Mouse (Mus musculus) common myeloid progenitor, adult 5-6 weeks (primary cell): ENCODE results near the gene Eif4g1. TPM values are rescaled to one million over a fixed set of nuclear protein-coding genes. Genes with fewer than 3 reads are reported as not detected.
"Not testable (repeated sequence)": the region's sequence is repeated elsewhere in the genome, so short reads cannot be mapped to it uniquely, and the experiment has no call there.

Experiments
- ATAC-seq: replicated peaks from 2 replicates; pipeline ENCODE4 v1.8.0; 2016; ENCODE audit warnings: low read depth, mild to moderate bottlenecking, moderate TSS enrichment, inconsistent platforms; ENCODE audit not compliant: poor library complexity, severe bottlenecking
- total RNA-seq: library from RNA; stranded (forward); fragments of 200-1000, 187-1606 nt; gene quantifications from 2 replicates; pipeline ENCODE4 v1.2.3, GENCODE M21; 2017

The Eif4g1 gene
- 305 and 334 TPM in 2 replicates for total RNA-seq

DNA sequence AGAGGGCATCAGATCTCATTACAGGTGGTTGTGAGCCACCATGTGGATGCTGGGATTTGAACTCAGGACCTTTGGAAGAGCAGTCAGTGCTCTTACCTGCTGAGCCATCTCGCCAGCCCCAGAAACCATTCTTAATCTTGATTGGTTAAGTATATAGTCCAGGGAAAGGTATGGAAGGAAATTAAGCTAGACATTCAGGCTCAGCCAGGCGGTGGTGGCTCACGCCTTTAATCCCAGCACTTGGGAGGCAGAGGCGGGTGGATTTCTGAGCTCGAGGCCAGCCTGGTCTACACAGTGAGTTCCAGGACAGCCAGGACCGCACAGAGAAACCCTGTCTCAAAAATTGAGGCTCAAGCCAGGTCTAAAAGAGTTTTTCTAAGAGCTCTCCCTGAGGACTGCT, at the start of gene Eif4g1:
TSS of gene Eif4g1 (plus strand) at position 301 of the 400 bp plus-strand sequence.
- not testable (repeated sequence) for ATAC-seq

DNA sequence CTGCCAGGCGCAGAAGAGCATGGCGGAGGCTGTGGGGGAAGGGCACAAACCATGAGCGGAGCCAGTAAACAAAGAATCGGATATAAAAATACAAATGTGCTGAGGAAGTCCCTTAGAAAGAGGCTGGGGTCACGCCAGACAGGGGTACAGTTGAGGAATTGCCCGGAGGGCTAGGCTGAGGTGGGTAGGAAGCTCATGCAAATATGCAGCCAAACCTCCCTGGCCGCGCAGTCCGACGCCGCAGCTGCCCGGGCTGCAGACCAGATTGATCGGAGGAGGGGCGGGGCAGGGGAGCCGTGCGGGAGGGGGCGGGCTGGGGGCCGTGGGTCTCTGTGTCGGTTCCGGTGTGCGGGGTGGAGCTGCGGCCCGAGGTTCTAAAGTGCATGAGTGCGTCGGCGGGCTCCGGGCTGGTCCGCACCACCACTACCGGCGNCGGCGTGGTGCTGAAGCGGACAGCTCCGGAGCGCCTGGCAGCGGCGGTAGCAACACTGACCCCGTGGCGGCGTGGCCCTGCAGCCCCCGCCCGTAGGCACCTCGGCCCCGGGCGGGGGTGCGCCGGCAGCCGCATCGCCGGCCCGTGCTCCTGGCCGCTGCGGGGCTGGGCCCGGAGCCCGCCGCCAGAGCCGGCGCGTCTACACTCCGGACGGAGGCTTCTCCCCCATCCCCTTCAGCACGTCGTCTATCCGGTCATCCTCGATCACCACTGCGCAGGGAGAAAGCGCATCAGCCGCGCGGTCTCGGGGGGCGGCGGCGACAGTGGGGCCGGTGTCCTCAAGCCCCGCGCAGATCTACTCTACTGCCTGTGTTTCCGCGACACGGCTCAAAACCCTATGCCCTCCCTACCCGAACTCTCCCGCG, 48.3 kb upstream of the Eif4g1 start:
- peak; percentile 54 for ATAC-seq

DNA sequence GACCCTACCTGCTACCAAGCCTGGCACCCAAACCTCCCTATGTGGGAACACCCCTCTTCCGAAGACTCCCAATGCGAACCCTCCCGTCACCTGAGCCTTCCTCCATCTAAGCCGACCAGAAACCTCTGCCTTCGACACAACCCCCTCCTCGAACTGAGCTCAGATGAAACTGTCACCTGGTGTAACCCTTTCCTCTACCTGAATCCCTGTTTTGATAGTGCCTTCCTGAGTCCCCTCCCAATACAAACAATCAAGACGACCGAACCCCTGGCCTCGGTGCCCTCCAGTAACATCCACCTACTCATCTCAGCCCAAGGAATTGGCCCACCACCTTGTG, 47.7 kb upstream of the Eif4g1 start:
- ATAC-seq: no peak

DNA sequence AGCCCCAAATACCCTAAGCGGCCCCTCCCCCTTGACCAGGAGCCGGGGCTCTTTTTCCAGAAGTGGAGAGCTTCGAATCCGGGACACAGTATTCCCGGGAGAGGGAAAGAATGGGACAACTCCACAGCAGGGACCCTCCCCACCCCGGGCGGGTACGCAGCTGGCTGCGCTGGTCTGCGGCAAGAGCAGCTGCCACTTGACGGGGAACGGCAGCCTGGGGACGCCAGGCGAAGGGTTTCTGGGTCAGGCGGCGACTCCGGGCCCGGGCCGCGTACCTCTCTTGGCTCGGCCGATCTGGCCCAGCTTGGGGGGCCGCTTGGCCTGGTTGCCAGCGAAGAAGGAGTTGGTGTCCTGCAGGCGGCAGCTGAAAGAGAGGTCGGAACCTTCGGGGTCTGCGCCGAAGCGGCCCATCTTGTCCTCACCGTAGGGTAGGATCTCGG, 47.3 kb upstream of the Eif4g1 start:
- no peak for ATAC-seq

DNA sequence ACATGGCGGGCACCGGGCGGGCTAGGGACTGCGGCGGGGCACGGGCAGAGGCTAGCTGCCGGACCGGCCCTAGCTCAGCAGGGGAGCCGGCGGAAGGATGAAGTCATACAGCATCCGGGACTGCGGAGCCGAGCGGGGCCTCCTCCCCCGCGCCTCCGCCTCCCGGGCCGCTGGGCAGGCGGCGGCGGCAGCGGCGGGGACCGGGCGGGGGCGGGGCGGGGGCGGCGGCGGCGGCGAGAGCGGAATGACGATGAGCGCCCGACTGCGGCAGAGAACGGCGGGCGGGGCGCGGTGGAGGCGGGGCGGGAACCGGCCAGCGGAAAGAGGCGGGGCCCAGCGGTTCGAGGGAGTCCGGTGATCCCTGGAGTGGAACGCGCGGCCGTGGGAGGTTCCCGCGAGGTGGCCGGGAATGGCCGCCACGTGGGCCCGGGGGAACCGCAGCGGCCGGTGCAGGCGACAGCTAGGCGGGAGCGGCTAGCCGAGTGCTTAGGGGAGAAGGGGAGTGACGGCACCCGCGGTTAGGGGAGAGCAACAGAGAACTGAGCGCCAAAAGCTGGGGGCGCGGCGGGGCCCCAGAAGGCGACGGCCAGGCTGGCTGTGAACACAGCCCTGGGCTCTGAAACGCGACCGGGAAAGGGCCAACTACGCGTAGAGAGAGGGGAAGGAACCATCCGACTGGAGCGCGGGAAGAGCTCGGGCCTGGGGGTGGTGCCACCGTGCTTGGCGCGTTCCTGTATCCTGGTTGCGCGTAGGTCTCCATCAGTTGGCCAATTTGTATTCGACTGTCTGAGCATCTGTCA, 46.7 kb upstream of the Eif4g1 start, which contains the start of gene Camk2n2:
TSS of gene Camk2n2 (minus strand) at position 97 of the 800 bp plus-strand sequence.
- ATAC-seq: peak; percentile 15; the same call in 1 of the 2 replicates

DNA sequence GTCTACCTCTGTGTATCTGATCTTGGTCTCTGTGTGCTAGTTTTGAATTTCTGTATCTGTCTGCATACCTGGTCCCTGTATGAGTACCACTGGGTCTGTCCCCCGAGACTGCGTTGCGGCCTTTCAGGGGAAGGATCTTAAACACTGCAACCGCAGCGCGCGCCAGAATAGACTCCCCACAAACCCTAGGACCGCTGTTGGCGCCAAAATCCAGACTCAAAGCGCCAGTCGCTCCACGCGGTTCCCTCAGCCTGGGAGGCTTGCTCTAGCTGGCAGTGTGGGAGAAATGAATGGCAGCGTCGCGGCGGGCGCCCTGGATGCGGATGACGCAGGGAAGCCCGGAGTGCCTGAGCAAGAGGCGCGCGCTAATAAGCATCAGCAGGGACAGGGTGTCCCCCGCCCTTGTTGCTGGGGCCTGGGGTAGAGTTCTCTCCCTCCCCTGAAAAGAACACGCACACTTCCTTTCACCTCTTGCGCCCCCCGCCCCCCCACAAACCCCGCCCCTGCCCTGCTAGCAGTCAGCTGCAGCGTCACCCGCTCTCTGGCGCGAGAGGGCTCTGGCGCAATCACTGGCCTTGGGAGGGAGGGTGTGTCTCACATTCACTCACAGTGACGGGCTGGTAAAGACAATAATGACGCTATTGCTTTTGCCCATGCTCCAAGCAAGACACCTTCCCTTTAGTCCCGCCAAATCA, 46.0 kb upstream of the Eif4g1 start:
- peak; percentile 69 for ATAC-seq

DNA sequence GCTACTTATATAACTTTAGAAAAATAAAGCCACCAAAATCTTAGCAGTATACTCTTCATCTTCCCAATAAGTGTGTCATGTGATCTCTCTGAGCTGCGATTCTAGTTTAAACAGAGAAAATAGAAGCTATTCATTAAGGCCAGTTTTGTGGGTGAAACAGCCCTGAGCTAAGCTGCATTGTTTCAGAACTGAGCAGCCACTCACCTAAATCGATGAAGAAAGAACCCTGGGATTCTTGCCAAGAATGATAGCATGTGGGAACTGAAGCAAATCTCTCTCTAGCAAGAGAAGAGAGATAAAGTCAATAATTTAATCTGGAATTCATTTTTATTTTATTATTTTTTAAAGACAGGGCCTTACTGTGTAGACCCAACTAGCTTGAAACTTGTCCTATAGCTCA, 44.9 kb upstream of the Eif4g1 start:
- no peak for ATAC-seq

DNA sequence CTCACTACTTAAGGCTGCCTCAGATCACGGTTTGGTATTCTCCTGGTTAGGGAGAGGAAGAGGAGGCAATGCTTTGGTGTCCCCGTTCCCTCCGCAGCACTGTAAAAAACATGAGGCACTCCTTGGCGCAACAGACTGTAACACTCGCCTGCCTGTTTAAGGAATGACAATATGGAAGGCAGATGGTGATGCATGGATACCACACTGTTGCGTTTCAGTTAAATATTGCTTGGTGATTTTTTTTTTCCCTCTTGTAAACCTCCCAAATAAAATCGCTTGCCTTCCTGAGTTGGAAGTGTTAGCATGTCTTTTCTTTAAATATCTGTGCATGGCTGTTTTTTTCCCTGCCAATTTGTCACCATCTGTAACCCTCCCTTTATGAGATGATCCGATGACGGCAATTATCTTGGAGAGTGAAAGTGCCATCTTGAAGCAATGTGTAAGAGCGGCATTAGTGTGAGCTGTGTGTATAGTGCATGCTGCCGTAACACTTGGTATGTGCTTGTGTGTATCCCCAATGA, 39.2 kb upstream of the Eif4g1 start:
- no peak for ATAC-seq

DNA sequence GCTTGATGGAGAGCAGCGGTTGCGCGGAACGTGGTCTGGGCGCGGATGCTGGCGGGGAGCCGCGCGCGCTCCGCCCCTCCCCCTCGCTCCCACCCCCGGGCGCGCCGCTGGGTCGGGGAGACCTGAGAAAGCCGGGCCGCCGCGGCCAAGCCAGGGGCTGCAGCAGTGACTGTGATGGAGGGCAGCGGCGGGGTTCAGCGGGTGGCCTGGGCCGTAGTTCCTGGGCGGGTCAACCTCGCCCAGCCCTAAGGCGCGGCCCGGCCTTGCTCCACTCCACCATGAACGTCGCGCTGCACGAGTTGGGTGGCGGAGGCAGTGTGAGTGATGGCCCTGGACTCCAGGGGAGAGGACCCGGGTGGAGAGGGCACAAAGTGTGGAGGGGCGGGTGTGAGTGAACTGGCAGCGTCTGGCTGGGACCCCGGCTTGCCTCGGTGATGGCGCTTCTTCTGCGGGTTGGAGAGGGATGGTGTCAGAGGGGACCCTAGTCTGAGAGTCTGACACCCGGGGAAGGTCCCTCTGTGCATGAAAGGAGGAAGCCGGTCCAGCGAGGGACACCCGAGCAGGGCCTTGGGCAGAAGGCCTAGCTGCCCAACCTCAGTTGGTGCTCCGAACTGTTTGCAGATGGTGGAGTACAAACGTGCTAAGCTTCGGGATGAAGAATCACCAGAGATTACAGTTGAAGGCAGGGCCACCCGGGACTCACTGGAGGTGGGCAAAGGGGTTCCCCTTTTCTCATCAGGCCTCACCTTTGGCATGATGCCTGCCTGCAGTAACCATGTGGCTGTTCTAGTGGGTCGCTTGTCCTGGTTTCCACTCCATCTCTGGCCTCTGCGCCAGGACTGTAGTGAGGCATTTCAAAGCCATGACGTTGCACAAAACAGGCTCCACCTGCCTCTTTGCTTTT, 38.1 kb upstream of the Eif4g1 start, which contains the start of gene Ece2:
TSS of gene Ece2 (plus strand) at position 98 of the 904 bp plus-strand sequence.
- peak; percentile 64 for ATAC-seq

DNA sequence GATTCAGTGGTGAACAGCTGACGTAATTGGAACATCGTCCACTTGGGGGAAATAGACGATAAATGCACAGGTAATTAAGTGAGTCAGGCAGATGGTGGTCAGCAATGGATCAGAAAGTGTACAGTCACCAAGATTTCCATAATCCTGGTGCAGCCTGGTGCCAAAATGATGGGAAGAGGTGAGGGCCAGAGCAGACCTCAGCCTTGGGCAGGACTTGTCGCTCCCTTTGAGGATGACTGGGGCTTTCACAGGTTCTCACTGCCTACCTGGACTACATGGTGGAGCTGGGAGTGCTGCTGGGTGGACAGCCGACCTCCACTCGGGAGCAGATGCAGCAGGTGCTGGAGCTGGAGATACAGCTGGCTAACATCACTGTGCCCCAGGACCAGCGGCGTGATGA, 30.7 kb upstream of the Eif4g1 start:
- ATAC-seq: no peak

DNA sequence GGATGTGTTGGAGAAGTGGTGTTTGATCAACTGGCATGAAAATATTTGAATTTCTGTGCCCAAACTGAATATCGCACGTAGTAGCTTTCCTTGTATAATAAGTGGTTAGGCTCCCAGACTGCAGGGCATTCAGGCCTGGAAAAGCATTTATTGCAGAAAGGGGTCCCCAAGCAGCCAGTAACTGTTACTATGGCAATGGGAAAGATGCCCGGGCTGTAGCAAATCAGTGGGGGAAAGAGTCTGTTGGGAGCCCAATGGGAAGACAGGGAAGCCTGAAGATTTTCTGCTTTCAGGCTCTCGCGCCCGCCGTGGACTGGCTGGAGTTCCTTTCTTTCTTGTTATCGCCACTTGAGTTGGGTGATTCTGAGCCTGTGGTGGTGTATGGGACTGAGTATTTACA, 29.7 kb upstream of the Eif4g1 start:
- no peak for ATAC-seq

DNA sequence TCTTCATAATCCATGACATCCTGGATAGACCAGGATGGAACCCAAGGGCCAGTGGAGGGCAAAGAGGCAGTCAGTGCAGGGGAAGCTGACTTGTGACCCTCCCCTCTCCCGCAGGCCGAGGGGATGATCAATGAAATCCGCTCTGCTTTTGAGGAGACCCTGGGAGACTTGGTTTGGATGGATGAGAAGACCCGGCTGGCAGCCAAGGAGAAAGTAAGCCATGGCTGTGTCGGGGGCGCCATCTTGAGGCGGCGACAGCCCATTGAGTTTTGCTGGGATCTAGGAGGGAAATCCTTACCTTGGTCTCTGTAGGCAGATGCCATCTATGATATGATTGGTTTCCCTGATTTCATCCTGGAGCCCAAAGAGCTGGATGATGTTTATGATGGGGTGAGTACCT, 26.0 kb upstream of the Eif4g1 start:
- peak; percentile 69 for ATAC-seq

DNA sequence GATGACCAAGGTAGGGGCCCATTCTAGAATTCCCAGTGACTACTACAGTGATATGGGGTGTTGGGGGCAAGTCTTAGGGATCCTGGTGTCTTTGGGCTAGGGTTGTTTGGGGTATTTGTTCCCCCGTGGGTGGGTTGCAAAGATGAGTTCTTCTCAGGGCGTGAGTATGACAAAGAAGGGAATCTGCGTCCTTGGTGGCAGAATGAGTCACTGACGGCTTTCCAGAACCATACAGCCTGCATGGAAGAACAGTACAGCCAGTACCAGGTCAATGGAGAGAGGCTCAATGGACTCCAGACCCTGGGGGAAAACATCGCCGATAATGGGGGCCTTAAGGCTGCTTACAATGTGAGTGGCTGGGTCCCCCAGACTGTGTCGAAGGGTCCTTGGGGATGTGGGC, 24.2 kb upstream of the Eif4g1 start:
- ATAC-seq: no peak

DNA sequence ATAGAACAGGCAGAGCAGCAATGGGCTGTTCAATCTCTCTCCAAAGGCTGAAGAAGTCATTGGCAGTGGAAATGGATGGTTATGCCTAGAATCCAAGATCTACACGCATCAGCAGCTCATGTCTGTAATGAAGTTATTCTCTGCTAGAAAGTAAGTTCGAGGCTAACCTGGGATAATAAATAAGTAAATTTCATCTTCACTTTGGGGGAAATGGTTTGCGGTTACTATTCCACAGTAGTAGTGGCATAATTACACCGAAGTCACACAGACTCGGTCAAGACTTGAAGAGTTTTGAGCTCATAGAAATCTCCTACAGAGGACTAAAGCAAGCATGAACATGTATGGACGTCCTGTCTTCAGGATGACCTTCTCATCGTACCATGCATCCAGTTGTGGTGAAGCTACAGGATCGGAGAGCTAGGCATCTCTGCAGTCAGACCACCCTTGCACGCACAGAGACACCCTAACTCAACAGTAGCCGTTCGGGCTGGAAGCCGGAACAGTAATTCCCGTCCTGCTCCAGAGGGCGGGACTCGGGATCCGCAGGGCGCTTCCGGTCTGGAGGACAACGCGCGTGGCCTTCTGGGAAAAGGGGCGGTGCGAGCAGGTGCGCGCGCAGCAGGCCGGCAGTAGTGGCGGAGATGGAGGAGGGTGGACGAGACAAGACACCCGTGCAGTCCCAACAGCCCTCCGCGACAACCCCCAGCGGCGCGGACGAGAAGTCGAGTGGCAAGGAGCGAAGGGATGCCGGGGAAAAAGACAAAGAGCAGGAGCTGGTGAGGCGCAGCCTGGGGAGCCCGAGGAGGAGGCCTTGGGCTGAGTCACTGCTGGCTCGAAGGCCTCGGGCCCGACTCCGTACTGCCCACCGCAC, 16.8 kb upstream of the Eif4g1 start, which contains the start of gene Psmd2:
TSS of gene Psmd2 (plus strand) at position 577 of the 871 bp plus-strand sequence.
- peak; percentile 99 for ATAC-seq

DNA sequence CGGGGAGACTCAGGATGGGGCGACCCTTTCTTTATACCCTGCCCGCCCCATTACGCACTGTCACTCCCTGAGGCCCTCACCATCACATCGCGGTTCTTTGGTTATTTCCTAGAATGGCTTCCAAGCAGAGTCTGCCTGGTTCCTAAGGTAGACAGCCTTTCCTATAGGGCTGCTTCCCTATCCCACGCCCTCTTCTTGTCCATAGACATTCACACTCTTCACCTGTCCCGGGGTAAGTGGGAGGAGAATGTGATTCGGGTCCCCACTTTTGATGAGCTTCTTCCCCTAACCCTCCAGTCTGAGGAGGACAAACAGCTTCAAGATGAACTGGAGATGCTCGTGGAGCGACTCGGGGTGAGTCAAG, 16.2 kb upstream of the Eif4g1 start:
- no peak for ATAC-seq

DNA sequence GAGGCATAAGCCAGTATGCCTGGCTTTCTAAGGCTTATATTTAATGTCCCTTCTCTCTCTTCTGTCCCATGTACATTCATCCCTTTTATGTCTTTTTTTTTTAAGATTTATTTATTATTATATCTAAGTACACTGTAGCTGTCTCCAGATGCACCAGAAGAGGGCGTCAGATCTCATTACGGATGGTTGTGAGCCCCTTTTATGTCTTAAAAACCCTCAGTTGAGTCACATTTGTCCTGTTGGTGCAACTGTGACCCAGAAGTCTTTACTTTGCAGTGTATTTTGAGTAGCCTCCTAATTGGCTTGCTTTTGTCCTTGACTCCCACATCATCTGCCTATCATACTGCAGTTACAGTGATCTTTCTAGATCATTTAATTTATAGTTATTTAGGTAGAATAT, 14.8 kb upstream of the Eif4g1 start:
- no peak for ATAC-seq

DNA sequence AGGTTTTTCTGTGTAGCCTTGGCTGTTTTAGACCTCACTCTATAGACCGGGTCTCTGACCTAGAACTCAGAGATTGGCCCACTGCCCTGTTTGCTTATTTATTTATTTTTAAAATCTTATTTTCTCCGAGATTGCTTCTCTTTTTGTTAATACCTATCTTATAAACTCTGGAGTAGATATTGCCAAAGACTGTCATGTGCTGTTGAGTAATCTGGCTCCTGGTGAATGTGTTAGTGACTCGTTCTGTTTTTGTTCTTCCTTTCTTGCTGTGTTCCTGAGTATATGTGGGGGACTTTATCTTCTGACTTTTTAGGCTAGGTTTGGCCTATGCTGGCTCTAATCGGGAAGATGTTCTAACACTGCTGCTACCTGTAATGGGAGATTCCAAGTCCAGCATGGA, 10.5 kb upstream of the Eif4g1 start:
- no peak for ATAC-seq

DNA sequence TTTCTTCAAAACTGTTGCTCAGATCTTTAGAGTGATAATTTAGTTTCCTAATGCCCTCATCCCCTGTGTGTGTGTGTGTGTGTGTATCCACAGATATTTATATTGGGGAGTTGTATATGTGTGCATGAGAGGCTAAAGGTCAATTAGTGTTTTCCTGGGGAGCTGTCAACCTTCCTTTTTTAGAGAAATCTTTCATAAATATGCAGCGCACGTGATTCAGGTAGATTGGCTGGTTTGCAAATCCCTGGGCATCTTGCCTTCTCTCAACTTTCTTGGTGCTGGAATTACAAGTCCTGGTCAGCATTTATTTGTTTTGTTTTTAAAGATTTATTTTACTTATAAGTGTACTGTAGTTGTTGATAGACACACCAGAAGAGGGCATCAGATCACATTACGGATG, 2.2 kb downstream of the Eif4g1 start:
- no peak for ATAC-seq
